In the genomic region with DNA sequence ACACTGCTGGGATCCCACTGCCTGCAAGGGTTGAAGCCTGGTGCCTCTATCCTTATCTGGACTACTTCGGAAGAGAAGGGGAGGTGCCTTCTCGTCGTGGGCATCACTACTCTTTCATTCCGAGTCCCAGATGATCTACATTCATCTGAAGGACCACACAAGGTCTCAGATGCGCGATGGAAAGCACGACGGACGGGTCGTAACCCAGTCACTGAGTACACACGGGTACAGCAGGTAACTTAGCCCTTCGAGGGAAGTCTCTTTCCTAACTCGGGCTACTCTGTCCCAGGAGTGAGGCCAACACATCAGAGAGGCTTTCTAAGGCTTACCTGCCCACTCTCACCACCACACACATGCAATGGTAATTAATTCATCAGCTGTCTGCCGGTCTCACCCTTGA, we compare ENCODE assay signal across 16 mouse cellular contexts. TPM values are rescaled to one million over a fixed set of nuclear protein-coding genes. Genes with fewer than 3 reads are reported as not detected.
DNase-seq lines count a peak whose midpoint lies in the region; ATAC-seq and TF ChIP-seq lines count a peak whose summit lies in the region.
"Had no signal": no experiment of that assay in that cellular context is flagged by ENCODE, and none has a peak within 500 bp of the region (broad histone marks: within the 10 kb centered on the region; RNA-seq: fewer than 3 reads in every experiment).

No protein-coding gene starts in this region.

- H3K4me1 ChIP-seq in forebrain, embryonic 15.5 days, result peaks cover 5% of the 10 kb centered on the region
- peaks cover 17% of the 10 kb centered on the region for H3K4me1 ChIP-seq in forebrain, embryonic 10.5 days
- H3K4me1 ChIP-seq in heart, embryonic 10.5 days, result peaks cover 55% of the 10 kb centered on the region
- H3K4me1 ChIP-seq in E14TG2a.4 (replicated peaks; ENCODE audit: low read depth, low read length), result peaks cover 85% of the 10 kb centered on the region
- H3K4me1 ChIP-seq in MEL (ENCODE audit: control insufficient read depth in 1 of 2, insufficient read depth in 2 of 2, low read length in 2 of 2), result peaks cover 12 to 31% of the 10 kb centered on the region in 2 experiments
- H3K4me1 ChIP-seq in hindbrain, postnatal 0 days (ENCODE audit: insufficient read depth, low read length), result peaks cover 3% of the 10 kb centered on the region; the same call in 1 of the 2 replicates

- no peak overlapping the region for H3K9ac ChIP-seq in forebrain, embryonic 15.5 days (replicated peaks)
- H3K9ac ChIP-seq in MEL (ENCODE audit: control insufficient read depth, low read depth, low read length, poor library complexity, severe bottlenecking), result peak overlapping the region; percentile 42
- no peak overlapping the region for H3K9ac ChIP-seq in hindbrain, postnatal 0 days (replicated peaks; ENCODE audit: low read length)
- H3K9ac ChIP-seq: embryonic facial prominence, embryonic 12.5 days; forebrain, embryonic 13.5 days; hindbrain, embryonic 13.5 days; intestine, embryonic 15.5 days had no signal

- TF ChIP-seq RAD21 in MEL (IDR thresholded peaks at IDR 0.05; ENCODE audit: low read depth, low read length), result no peak

- H3K4me3 ChIP-seq in forebrain, embryonic 15.5 days, result no peak overlapping the region
- H3K4me3 ChIP-seq in forebrain, embryonic 10.5 days, result no peak overlapping the region
- H3K4me3 ChIP-seq in heart, embryonic 10.5 days, result no peak overlapping the region
- peak overlapping the region; percentile 64 for H3K4me3 ChIP-seq in E14TG2a.4 (replicated peaks; ENCODE audit: low read length)
- peak overlapping the region; percentile 44 to 51 for H3K4me3 ChIP-seq in MEL (ENCODE audit: control insufficient read depth in 1 of 2, insufficient read depth in 1 of 2, low read depth in 2 of 2, low read length in 2 of 2)
- H3K4me3 ChIP-seq in hindbrain, postnatal 0 days (ENCODE audit: low read length), result no peak overlapping the region
- H3K4me3 ChIP-seq: embryonic facial prominence, embryonic 12.5 days; forebrain, embryonic 13.5 days; hindbrain, embryonic 13.5 days; intestine, embryonic 15.5 days had no signal

- H3K79me2 ChIP-seq in MEL (ENCODE audit: control insufficient read depth, insufficient read depth, low read length, poor library complexity), result no peaks in the 10 kb centered on the region

- DNase-seq in forebrain, embryonic 10.5 days (ENCODE audit: extremely low spot score, low spot score), result no peak
- DNase-seq in heart, embryonic 10.5 days (ENCODE audit: low spot score), result peak; percentile 64
- no peak for DNase-seq in heart, adult 8-10 months (ENCODE audit: low spot score)
- peak; percentile 52 for DNase-seq in MEL (ENCODE audit: low read depth, low spot score)
- DNase-seq in hindbrain, postnatal 0 days (ENCODE audit: low spot score), result no peak
- DNase-seq: cerebellum, adult 11-12 months; cerebellum, adult 9-10 months; cerebellum, postnatal 25 days; kidney, adult 18-20 months had no signal

- TF ChIP-seq CTCF in E14TG2a.4 (conservative IDR thresholded peaks at IDR 0.05; ENCODE audit: low read length), result no peak
- TF ChIP-seq CTCF in MEL (IDR thresholded peaks at IDR 0.05 in 2 of 3, conservative IDR thresholded peaks at IDR 0.05 in 1 of 3; ENCODE audit: control insufficient read depth in 1 of 3, insufficient read depth in 1 of 3, low read depth in 2 of 3, low read length in 3 of 3, poor library complexity in 1 of 3, severe bottlenecking in 1 of 3), result no peak
- TF ChIP-seq CTCF in hindbrain, postnatal 0 days (IDR thresholded peaks at IDR 0.05; ENCODE audit: low read depth), result no peak

- H3K36me3 ChIP-seq in forebrain, embryonic 15.5 days, result no peaks in the 10 kb centered on the region
- H3K36me3 ChIP-seq in forebrain, embryonic 10.5 days (replicated peaks), result no peaks in the 10 kb centered on the region
- no peaks in the 10 kb centered on the region for H3K36me3 ChIP-seq in heart, embryonic 10.5 days
- H3K36me3 ChIP-seq in E14TG2a.4 (ENCODE audit: insufficient read depth, low read length), result peaks cover 22% of the 10 kb centered on the region
- H3K36me3 ChIP-seq in MEL (ENCODE audit: control insufficient read depth in 1 of 2, insufficient read depth in 2 of 2, low read length in 2 of 2), result peaks cover 0 to 17% of the 10 kb centered on the region in 2 experiments; a peak in 2 of 4 replicates
- no peaks in the 10 kb centered on the region for H3K36me3 ChIP-seq in hindbrain, postnatal 0 days (ENCODE audit: insufficient read depth, low read length)
- H3K36me3 ChIP-seq: embryonic facial prominence, embryonic 12.5 days; hindbrain, embryonic 13.5 days; intestine, embryonic 15.5 days had no signal

- TF ChIP-seq EP300 in MEL (IDR thresholded peaks at IDR 0.05; ENCODE audit: low read depth in 1 of 2, low read length in 2 of 2), result no peak

- H3K27me3 ChIP-seq in forebrain, embryonic 15.5 days, result no peaks in the 10 kb centered on the region
- peaks cover 16% of the 10 kb centered on the region for H3K27me3 ChIP-seq in forebrain, embryonic 10.5 days (ENCODE audit: poor library complexity, severe bottlenecking)
- 0 out of 2 replicates have a peak, but pooled peaks cover 5% of the 10 kb centered on the region for H3K27me3 ChIP-seq in heart, embryonic 10.5 days (ENCODE audit: insufficient read depth, poor library complexity, severe bottlenecking)
- H3K27me3 ChIP-seq in E14TG2a.4 (ENCODE audit: insufficient read depth, low read length) (no peaks in the 10 kb centered on the region), MEL (ENCODE audit: control insufficient read depth in 1 of 2, insufficient read depth in 2 of 2, low read length in 2 of 2) (no peaks in the 10 kb centered on the region)
- no peaks in the 10 kb centered on the region for H3K27me3 ChIP-seq in hindbrain, postnatal 0 days (ENCODE audit: insufficient read depth, low read length)
- H3K27me3 ChIP-seq: embryonic facial prominence, embryonic 12.5 days; intestine, embryonic 15.5 days had no signal

- 0 out of 2 replicates have a peak overlapping the region, but pooled peaks have one; percentile 17 for H3K27ac ChIP-seq in forebrain, embryonic 15.5 days (replicated peaks)
- no peak overlapping the region for H3K27ac ChIP-seq in forebrain, embryonic 10.5 days
- H3K27ac ChIP-seq in heart, embryonic 10.5 days, result peak overlapping the region; percentile 7; the same call in 1 of the 2 replicates
- peak overlapping the region; percentile 52 for H3K27ac ChIP-seq in MEL (ENCODE audit: control insufficient read depth, low read depth, low read length)
- no peak overlapping the region for H3K27ac ChIP-seq in hindbrain, postnatal 0 days
- H3K27ac ChIP-seq: embryonic facial prominence, embryonic 12.5 days; forebrain, embryonic 13.5 days; hindbrain, embryonic 13.5 days; intestine, embryonic 15.5 days had no signal

- no peak for TF ChIP-seq POLR2A in MEL (IDR thresholded peaks at IDR 0.05; ENCODE audit: control insufficient read depth in 1 of 2, insufficient read depth in 1 of 2, low read depth in 1 of 2, low read length in 2 of 2, poor library complexity in 1 of 2)

- H3K9me3 ChIP-seq in forebrain, embryonic 15.5 days, result no peaks in the 10 kb centered on the region
- no peaks in the 10 kb centered on the region for H3K9me3 ChIP-seq in forebrain, embryonic 10.5 days
- H3K9me3 ChIP-seq in heart, embryonic 10.5 days, result no peaks in the 10 kb centered on the region
- no peaks in the 10 kb centered on the region for H3K9me3 ChIP-seq in E14TG2a.4 (ENCODE audit: low read length)
- H3K9me3 ChIP-seq in MEL (replicated peaks; ENCODE audit: insufficient read depth, low read length), result no peaks in the 10 kb centered on the region
- no peaks in the 10 kb centered on the region for H3K9me3 ChIP-seq in hindbrain, postnatal 0 days (ENCODE audit: low read length)
- H3K9me3 ChIP-seq: embryonic facial prominence, embryonic 12.5 days; forebrain, embryonic 13.5 days; hindbrain, embryonic 13.5 days; intestine, embryonic 15.5 days had no signal

- WGBS in forebrain, embryonic 15.5 days, result 90% methylated on average over 14 of the region's 14 CpGs
- 91% methylated on average over 14 of the region's 14 CpGs for WGBS in forebrain, embryonic 10.5 days
- 66% methylated on average over 14 of the region's 14 CpGs for WGBS in heart, embryonic 10.5 days
- WGBS in hindbrain, postnatal 0 days, result 83% methylated on average over 14 of the region's 14 CpGs

- ATAC-seq in forebrain, embryonic 15.5 days (replicated peaks), result no peak
- ATAC-seq in hindbrain, postnatal 0 days, result no peak
- ATAC-seq: forebrain, embryonic 13.5 days; intestine, embryonic 15.5 days had no signal

- H3K4me2 ChIP-seq in forebrain, embryonic 15.5 days (replicated peaks), result no peak overlapping the region
- H3K4me2 ChIP-seq in hindbrain, postnatal 0 days (ENCODE audit: low read depth, low read length), result no peak overlapping the region
- H3K4me2 ChIP-seq: embryonic facial prominence, embryonic 12.5 days; forebrain, embryonic 13.5 days; heart, embryonic 11.5 days; hindbrain, embryonic 13.5 days; intestine, embryonic 15.5 days had no signal

TF ChIP-seq in MEL, 35 proteins besides CTCF, POLR2A, EP300 and RAD21:
- TF ChIP-seq GATA1 (IDR thresholded peaks at IDR 0.05; ENCODE audit: low read depth, low read length) (0 out of 2 replicates have a peak, but pooled peaks have one; percentile 10), MAX (IDR thresholded peaks at IDR 0.05; ENCODE audit: low read length) (no peak)

RNA-seq across cellular contexts. Expression of a gene that starts 6.8 kb away (rescaled TPM):
- polyA plus RNA-seq in forebrain, embryonic 15.5 days (2015; fragmentation: Nextera tagmentation; extraction: Ambion mirVana), result 9.5 and 10.1 TPM in 2 replicates
- polyA plus RNA-seq in forebrain, embryonic 10.5 days (2016; fragmentation: Nextera tagmentation; extraction: Ambion mirVana), result 11.6 and 13.2 TPM in 2 replicates
- polyA plus RNA-seq in heart, embryonic 10.5 days (2016; fragmentation: Nextera tagmentation; extraction: Ambion mirVana), result 9.6 and 10.7 TPM in 2 replicates
- total RNA-seq in heart, adult 8-10 months (2022), result 10 to 100 TPM in 2 of 4 experiments, 1 to 10 TPM in 2; 6.6 to 15.0 (median 10.4) TPM
- total RNA-seq in MEL (2012; rRNA removed), result 1.9 and 2.5 TPM in 2 replicates
- 1 to 10 TPM in 1 of 2 experiments, not detected in 1; 9.0 TPM for polyA plus RNA-seq in MEL (2012; ENCODE audit: insufficient read depth in 1 of 2, insufficient read length in 2 of 2, low read depth in 1 of 2, low replicate concordance in 2 of 2, missing spikeins in 1 of 2)
- total RNA-seq in hindbrain, postnatal 0 days (2014; rRNA removed), result 13.1 and 15.5 TPM in 2 replicates
- 8.5 and 8.9 TPM in 2 replicates for polyA plus RNA-seq in hindbrain, postnatal 0 days (2015; fragmentation: Nextera tagmentation; extraction: Ambion mirVana)

Comparison
In these comparisons a context has a peak if more than half of its experiments do, and no peak if none do; other contexts are left out.
1. H3K27ac ChIP-seq: peak in forebrain, embryonic 15.5 days (single experiment), heart, embryonic 10.5 days (single experiment) and MEL (single experiment); none in forebrain, embryonic 10.5 days (single experiment) and hindbrain, postnatal 0 days (single experiment).
2. DNase-seq: peak in heart, embryonic 10.5 days (single experiment) and MEL (single experiment); none in forebrain, embryonic 10.5 days (single experiment), heart, adult 8-10 months (single experiment) and hindbrain, postnatal 0 days (single experiment).
3. H3K4me3 ChIP-seq: peak in E14TG2a.4 (single experiment) and MEL (2 of 2); none in forebrain, embryonic 15.5 days (single experiment), forebrain, embryonic 10.5 days (single experiment), heart, embryonic 10.5 days (single experiment) and hindbrain, postnatal 0 days (single experiment).